Mouse (Mus musculus): Measurements from ENCODE around the gene Klrg1. TPM values are rescaled to one million over a fixed set of nuclear protein-coding genes. Genes with fewer than 3 reads are reported as not detected.

Klrg1 gene
- total RNA-seq (2022) = under 1 TPM in 3 of 4 experiments, not detected in 1; 0.36 to 0.74 (median 0.55) TPM

GRCm38 (mm10) chr6:122282782-122283181 is at the start of gene Klrg1:
Gene Klrg1 (minus strand): TSS chr6:122282882.
- DNase-seq (ENCODE audit: low spot score in 2 of 2) = no peak

- no peak for DNase-seq (ENCODE audit: low spot score in 2 of 2)
Measured at GRCm38 (mm10) chr6:122325361-122325975, 42.8 kb upstream of the Klrg1 start.

- DNase-seq (ENCODE audit: low spot score in 2 of 2) = no peak
Measured at GRCm38 (mm10) chr6:122318726-122319125, 36.0 kb upstream of the Klrg1 start.

- no peak for DNase-seq (ENCODE audit: low spot score in 2 of 2)
Measured at GRCm38 (mm10) chr6:122310187-122310820, 27.6 kb upstream of the Klrg1 start.

- DNase-seq (ENCODE audit: low spot score in 2 of 2) = no peak
Measured at GRCm38 (mm10) chr6:122309446-122309960, 26.8 kb upstream of the Klrg1 start.

GRCm38 (mm10) chr6:122308505-122309393 is 26.1 kb upstream of the Klrg1 start, which contains the start of gene M6pr:
Gene M6pr (plus strand): TSS chr6:122308720.
- peak; percentile 98 to 99 for DNase-seq (ENCODE audit: low spot score in 2 of 2)

GRCm38 (mm10) chr6:122308136-122308504 is 25.4 kb upstream of the Klrg1 start:
- DNase-seq (ENCODE audit: low spot score in 2 of 2) = no peak

GRCm38 (mm10) chr6:122306707-122307106 is 24.0 kb upstream of the Klrg1 start:
- DNase-seq (ENCODE audit: low spot score in 2 of 2) = no peak

- no peak for DNase-seq (ENCODE audit: low spot score in 2 of 2)
Measured at GRCm38 (mm10) chr6:122304790-122305555, 22.3 kb upstream of the Klrg1 start.

GRCm38 (mm10) chr6:122304355-122304754 is 21.7 kb upstream of the Klrg1 start:
- peak; percentile 48 to 85 for DNase-seq (ENCODE audit: low spot score in 2 of 2)

GRCm38 (mm10) chr6:122303526-122303925 is 20.8 kb upstream of the Klrg1 start:
- DNase-seq (ENCODE audit: low spot score in 2 of 2) = no peak

- DNase-seq (ENCODE audit: low spot score in 2 of 2) = no peak
Measured at GRCm38 (mm10) chr6:122302661-122303060, 20.0 kb upstream of the Klrg1 start.

GRCm38 (mm10) chr6:122302121-122302520 is 19.4 kb upstream of the Klrg1 start:
- DNase-seq (ENCODE audit: low spot score in 2 of 2) = no peak

GRCm38 (mm10) chr6:122299621-122300133 is 17.0 kb upstream of the Klrg1 start:
- no peak for DNase-seq (ENCODE audit: low spot score in 2 of 2)

GRCm38 (mm10) chr6:122298223-122298609 is 15.5 kb upstream of the Klrg1 start:
- no peak for DNase-seq (ENCODE audit: low spot score in 2 of 2)

- peak in 1 of 2 experiments; percentile 12 for DNase-seq (ENCODE audit: low spot score in 2 of 2)
Measured at GRCm38 (mm10) chr6:122297279-122298222, 14.9 kb upstream of the Klrg1 start.

- no peak for DNase-seq (ENCODE audit: low spot score in 2 of 2)
Measured at GRCm38 (mm10) chr6:122296918-122297278, 14.2 kb upstream of the Klrg1 start.

- DNase-seq (ENCODE audit: low spot score in 2 of 2) = no peak
Measured at GRCm38 (mm10) chr6:122295242-122295641, 12.6 kb upstream of the Klrg1 start.

- no peak for DNase-seq (ENCODE audit: low spot score in 2 of 2)
Measured at GRCm38 (mm10) chr6:122294290-122294689, 11.6 kb upstream of the Klrg1 start.

GRCm38 (mm10) chr6:122293796-122294195 is 11.1 kb upstream of the Klrg1 start:
- DNase-seq (ENCODE audit: low spot score in 2 of 2) = no peak

All from layer of hippocampus, adult 8-10 months (tissue).